Mouse (Mus musculus): Measurements from ENCODE around the gene Syngap1.

- TF ChIP-seq POLR2A (IDR thresholded peaks at IDR 0.05; ENCODE audit: low read depth, low read length) (no peak), CTCF (IDR thresholded peaks at IDR 0.05; ENCODE audit: extremely low read depth, insufficient read depth, insufficient read length, insufficient replicate concordance) (no peak)
Measured at GRCm38 (mm10) chr17:26981050-26981449, 40.0 kb downstream of the Syngap1 start.
